9 mouse cellular contexts compared by ENCODE assay signal in the genomic region with DNA sequence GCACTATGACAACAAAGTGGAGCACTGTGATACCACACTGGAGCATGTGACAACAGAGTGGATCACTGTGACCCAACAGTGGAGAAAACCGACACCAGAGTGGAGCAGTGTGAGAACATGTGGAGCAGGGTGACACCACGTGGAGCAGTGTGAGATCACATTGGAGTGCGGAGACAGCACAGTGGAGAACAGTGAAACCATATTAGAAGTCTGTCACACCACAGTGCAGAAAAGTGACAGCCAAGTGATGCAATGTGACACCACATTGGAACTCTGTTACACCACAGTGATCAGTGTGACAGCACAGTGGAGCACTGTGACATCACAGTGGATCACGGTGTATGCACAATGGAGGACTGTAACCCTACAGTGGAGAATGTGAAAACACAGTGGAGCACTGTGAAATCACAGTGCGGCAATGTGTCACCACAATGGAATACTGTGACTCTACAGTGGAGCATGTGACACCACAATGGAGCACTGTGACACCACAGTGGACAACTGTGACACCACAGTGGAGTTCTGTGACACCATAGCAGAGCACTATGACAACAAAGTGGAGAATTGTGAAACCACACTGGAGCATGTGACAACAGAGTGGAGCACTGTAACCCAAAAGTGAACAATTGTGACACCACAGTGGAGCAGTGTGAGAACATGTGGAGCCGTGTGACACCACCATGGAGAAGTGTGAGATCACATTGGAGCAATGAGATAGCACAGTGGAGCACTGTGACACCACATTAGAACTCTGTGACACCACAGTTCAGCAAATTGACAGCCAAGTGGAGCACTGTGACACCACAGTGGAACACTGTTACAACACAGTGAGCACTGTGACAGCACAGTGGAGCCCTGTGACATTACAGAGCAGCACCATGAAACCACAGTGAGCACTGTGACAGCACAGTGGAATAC.
DNase-seq lines count a peak whose midpoint lies in the region; ATAC-seq lines count a peak whose summit lies in the region.
"Had no signal": no experiment of that assay in that cellular context is flagged by ENCODE, and none has a peak within 500 bp of the region (broad histone marks: within the 10 kb centered on the region; RNA-seq: fewer than 3 reads in every experiment).

No protein-coding gene starts in this region.

- H3K4me2 ChIP-seq in kidney, embryonic 15.5 days: no peak overlapping the region
- no peak overlapping the region for H3K4me2 ChIP-seq in forebrain, embryonic 15.5 days (replicated peaks)
- H3K4me2 ChIP-seq: hindbrain, embryonic 15.5 days; neural tube, embryonic 12.5 days had no signal

- no peaks in the 10 kb centered on the region for H3K27me3 ChIP-seq in kidney, embryonic 15.5 days
- H3K27me3 ChIP-seq in forebrain, embryonic 15.5 days: no peaks in the 10 kb centered on the region
- H3K27me3 ChIP-seq: hindbrain, embryonic 15.5 days; neural tube, embryonic 12.5 days had no signal

- H3K4me3 ChIP-seq in kidney, embryonic 15.5 days (replicated peaks): no peak overlapping the region
- no peak overlapping the region for H3K4me3 ChIP-seq in forebrain, embryonic 15.5 days
- H3K4me3 ChIP-seq: hindbrain, embryonic 15.5 days; neural tube, embryonic 12.5 days had no signal

- H3K36me3 ChIP-seq in kidney, embryonic 15.5 days: no peaks in the 10 kb centered on the region
- no peaks in the 10 kb centered on the region for H3K36me3 ChIP-seq in forebrain, embryonic 15.5 days
- H3K36me3 ChIP-seq: hindbrain, embryonic 15.5 days had no signal

- DNase-seq in kidney, adult 9 months: no peak
- peak; percentile 13 for DNase-seq in 416B (ENCODE audit: low read depth)
- DNase-seq in lung, postnatal 4 days: peak; percentile 4 to 16
- no peak for DNase-seq in left cerebral cortex, adult 9 months (ENCODE audit: low spot score in 2 of 2)
- no peak for DNase-seq in c-Kit-positive CD71-positive TER-119-positive erythroid progenitor cells, embryonic 14.5 days (ENCODE audit: low spot score)

- no peaks in the 10 kb centered on the region for H3K4me1 ChIP-seq in kidney, embryonic 15.5 days
- H3K4me1 ChIP-seq in forebrain, embryonic 15.5 days: no peaks in the 10 kb centered on the region
- H3K4me1 ChIP-seq: hindbrain, embryonic 15.5 days; neural tube, embryonic 12.5 days had no signal

- H3K27ac ChIP-seq in kidney, embryonic 15.5 days: no peak overlapping the region
- no peak overlapping the region for H3K27ac ChIP-seq in forebrain, embryonic 15.5 days (replicated peaks)
- H3K27ac ChIP-seq: hindbrain, embryonic 15.5 days; neural tube, embryonic 12.5 days had no signal

- H3K9ac ChIP-seq in kidney, embryonic 15.5 days: no peak overlapping the region
- H3K9ac ChIP-seq in forebrain, embryonic 15.5 days (replicated peaks): no peak overlapping the region
- H3K9ac ChIP-seq: hindbrain, embryonic 15.5 days; neural tube, embryonic 12.5 days had no signal

- WGBS in kidney, embryonic 15.5 days: 82% methylated on average over 6 of the region's 6 CpGs
- WGBS in forebrain, embryonic 15.5 days: 82% methylated on average over 6 of the region's 6 CpGs

- H3K9me3 ChIP-seq in kidney, embryonic 15.5 days (replicated peaks): peaks cover 71% of the 10 kb centered on the region
- peaks cover 75% of the 10 kb centered on the region for H3K9me3 ChIP-seq in forebrain, embryonic 15.5 days

- ATAC-seq in kidney, embryonic 15.5 days (replicated peaks; ENCODE audit: low FRiP score): peak; percentile 7
- 0 out of 2 replicates have a peak, but pooled peaks have one; percentile 18 for ATAC-seq in forebrain, embryonic 15.5 days (replicated peaks)

Comparison
In these comparisons a context has a peak if more than half of its experiments do, and no peak if none do; other contexts are left out.
1. DNase-seq: peak in 416B (single experiment) and lung, postnatal 4 days (2 of 2); none in kidney, adult 9 months (single experiment), left cerebral cortex, adult 9 months (0 of 2) and c-Kit-positive CD71-positive TER-119-positive erythroid progenitor cells, embryonic 14.5 days (single experiment).